Mouse (Mus musculus) kidney, embryonic 14.5 days (tissue): ENCODE results near the gene Hemk1. TPM values are rescaled to one million over a fixed set of nuclear protein-coding genes. Genes with fewer than 3 reads are reported as not detected.

Experiments
- ATAC-seq: fragments of 200-750 bp; cut with Nextera tagmentation; 2 replicates; pipeline ENCODE4 v1.8.0; 2017; ENCODE audit warnings: moderate number of reproducible peaks, mild to moderate bottlenecking, moderate TSS enrichment, moderate library complexity; ENCODE audit not compliant: low FRiP score, low TSS enrichment
- H3K27ac ChIP-seq: fragments of 300-500 bp; sonication (generic); 2 replicates; pipeline ENCODE4 v1.5.1; 2014; ENCODE audit warnings: low read depth, mild to moderate bottlenecking, low read length, moderate library complexity, mixed read lengths
- H3K27me3 ChIP-seq: fragments of 300-500 bp; sonication (generic); 2 replicates; pipeline ENCODE4 v1.6.1; 2014; ENCODE audit warnings: mild to moderate bottlenecking, low read length; ENCODE audit not compliant: control insufficient read depth, insufficient read depth
- H3K36me3 ChIP-seq: fragments of 300-500 bp; sonication (generic); 2 replicates; pipeline ENCODE4 v1.6.1; 2014; ENCODE audit warnings: low read length, mixed read lengths; ENCODE audit not compliant: control insufficient read depth, insufficient read depth
- H3K4me1 ChIP-seq: fragments of 300-500 bp; sonication (generic); 2 replicates; pipeline ENCODE4 v1.6.1; 2014; ENCODE audit warnings: low read length, mixed read lengths; ENCODE audit not compliant: control insufficient read depth, insufficient read depth
- H3K4me2 ChIP-seq: fragments of 300-500 bp; sonication (generic); replicated peaks from 2 replicates; pipeline ENCODE4 v1.6.1; 2014; ENCODE audit warnings: low read depth, mild to moderate bottlenecking, low read length
- H3K4me3 ChIP-seq: fragments of 300-500 bp; sonication (generic); 2 replicates; pipeline ENCODE4 v1.5.1; 2014; ENCODE audit warnings: mild to moderate bottlenecking, low read length
- H3K9ac ChIP-seq: fragments of 300-500 bp; sonication (generic); 2 replicates; pipeline ENCODE4 v1.6.1; 2014; ENCODE audit warnings: low read depth, mild to moderate bottlenecking, low read length, moderate library complexity
- H3K9me3 ChIP-seq: fragments of 300-500 bp; sonication (generic); 2 replicates; pipeline ENCODE4 v1.6.1; 2016; ENCODE audit warnings: low read length; ENCODE audit not compliant: control insufficient read depth
- WGBS: fragments of 180-500 bp; shearing (Covaris S2); extraction: QIAGEN DNeasy Blood & Tissue Kit; methylation state at CpG from one replicate; pipeline ENCODE4 v1.1.7; 2014; 5-methylcytosine and 5-hydroxymethylcytosine counted together
- polyA plus RNA-seq: library from polyadenylated mRNA; unstranded; fragments of >200 nt; fragmentation: Nextera tagmentation; extraction: Ambion mirVana; gene quantifications from 2 replicates; pipeline ENCODE4 v1.2.1, GENCODE M21; 2014

Hemk1 gene
- polyA plus RNA-seq, 1 experiment from 2014 or later, result 11.3 TPM

GRCm38 (mm10) chr9:107349321-107349720 is 11.2 kb upstream of the Hemk1 start:
- Histone ChIP-seq H3K4me3 (no peak overlapping the region), H3K36me3 (no peaks in the 10 kb centered on the region), H3K4me2 (no peak overlapping the region), H3K9ac (no peak overlapping the region), H3K4me1 (no peaks in the 10 kb centered on the region), H3K9me3 (no peaks in the 10 kb centered on the region), H3K27ac (no peak overlapping the region), H3K27me3 (peaks cover 4% of the 10 kb centered on the region; the same call in 1 of the 2 replicates)
- no peak for ATAC-seq
- WGBS, result 38% methylated on average over 7 of the region's 7 CpGs

GRCm38 (mm10) chr9:107347586-107348183 is 9.5 kb upstream of the Hemk1 start:
- Histone ChIP-seq H3K4me1 (no peaks in the 10 kb centered on the region), H3K9ac (no peak overlapping the region), H3K27ac (no peak overlapping the region), H3K4me3 (no peak overlapping the region), H3K36me3 (no peaks in the 10 kb centered on the region), H3K4me2 (no peak overlapping the region), H3K9me3 (no peaks in the 10 kb centered on the region), H3K27me3 (no peaks in the 10 kb centered on the region)
- ATAC-seq, result no peak
- 62% methylated on average over 9 of the region's 9 CpGs for WGBS

- Histone ChIP-seq H3K9ac (no peak overlapping the region), H3K4me2 (no peak overlapping the region), H3K27ac (no peak overlapping the region), H3K27me3 (peaks cover 13% of the 10 kb centered on the region), H3K9me3 (no peaks in the 10 kb centered on the region), H3K4me3 (no peak overlapping the region), H3K4me1 (peaks cover under 1% of the 10 kb centered on the region; the same call in 1 of the 2 replicates), H3K36me3 (no peaks in the 10 kb centered on the region)
- WGBS, result 91% methylated on average over 8 of the region's 8 CpGs
- ATAC-seq, result no peak
These were observed 7.9 kb upstream of the Hemk1 start for GRCm38 (mm10) chr9:107346081-107346480.

GRCm38 (mm10) chr9:107344027-107344426 is 5.9 kb upstream of the Hemk1 start:
- peaks cover 14% of the 10 kb centered on the region for H3K27me3 ChIP-seq
- H3K4me3 ChIP-seq, result no peak overlapping the region
- no peak overlapping the region for H3K9ac ChIP-seq
- no peaks in the 10 kb centered on the region for H3K9me3 ChIP-seq
- 70% methylated on average over 6 of the region's 6 CpGs for WGBS
- no peak for ATAC-seq
- no peak overlapping the region for H3K27ac ChIP-seq
- H3K4me1 ChIP-seq, result peaks cover 5% of the 10 kb centered on the region; the same call in 1 of the 2 replicates
- H3K36me3 ChIP-seq, result no peaks in the 10 kb centered on the region
- no peak overlapping the region for H3K4me2 ChIP-seq

- Histone ChIP-seq H3K27me3 (peaks cover 14% of the 10 kb centered on the region), H3K4me3 (no peak overlapping the region), H3K4me2 (no peak overlapping the region), H3K36me3 (no peaks in the 10 kb centered on the region), H3K9ac (no peak overlapping the region), H3K9me3 (no peaks in the 10 kb centered on the region), H3K27ac (no peak overlapping the region), H3K4me1 (peaks cover 11% of the 10 kb centered on the region; the same call in 1 of the 2 replicates)
- WGBS, result 63% methylated on average over 8 of the region's 8 CpGs
- ATAC-seq, result no peak
These were observed 5.2 kb upstream of the Hemk1 start for GRCm38 (mm10) chr9:107343146-107343943.

- H3K27ac ChIP-seq, result no peak overlapping the region
- peaks cover 16% of the 10 kb centered on the region; the same call in 1 of the 2 replicates for H3K4me1 ChIP-seq
- ATAC-seq, result no peak
- no peak overlapping the region for H3K9ac ChIP-seq
- no peak overlapping the region for H3K4me2 ChIP-seq
- no peaks in the 10 kb centered on the region for H3K36me3 ChIP-seq
- H3K4me3 ChIP-seq, result no peak overlapping the region
- 89% methylated on average over 11 of the region's 11 CpGs for WGBS
- peaks cover 14% of the 10 kb centered on the region for H3K27me3 ChIP-seq
- H3K9me3 ChIP-seq, result no peaks in the 10 kb centered on the region
These were observed 4.1 kb upstream of the Hemk1 start for GRCm38 (mm10) chr9:107342201-107342709.

GRCm38 (mm10) chr9:107340911-107341645 is 2.9 kb upstream of the Hemk1 start:
- Histone ChIP-seq H3K9me3 (no peaks in the 10 kb centered on the region), H3K4me3 (peak overlapping the region; percentile 59), H3K9ac (peak overlapping the region; percentile 62), H3K36me3 (no peaks in the 10 kb centered on the region), H3K4me1 (peaks cover 16% of the 10 kb centered on the region; the same call in 1 of the 2 replicates), H3K27ac (no peak overlapping the region), H3K4me2 (peak overlapping the region; percentile 87), H3K27me3 (peaks cover 14% of the 10 kb centered on the region)
- no peak for ATAC-seq
- WGBS, result 54% methylated on average over 12 of the region's 12 CpGs

GRCm38 (mm10) chr9:107340267-107340859 is 2.2 kb upstream of the Hemk1 start, which contains the start of gene 6430571L13Rik:
TSS of gene 6430571L13Rik (plus strand) at chr9:107340602.
- Histone ChIP-seq H3K9me3 (no peaks in the 10 kb centered on the region), H3K27me3 (peaks cover 14% of the 10 kb centered on the region), H3K4me3 (peak within 1 kb of the TSS; percentile 59), H3K27ac (no peak within 1 kb of the TSS), H3K4me1 (peaks cover 16% of the 10 kb centered on the region; the same call in 1 of the 2 replicates), H3K9ac (peak within 1 kb of the TSS; percentile 62), H3K36me3 (no peaks in the 10 kb centered on the region), H3K4me2 (peak within 1 kb of the TSS; percentile 87)
- 1% methylated on average over 34 of the region's 34 CpGs for WGBS
- ATAC-seq, result peak; percentile 92
